Mouse (Mus musculus): ENCODE results near the gene G3bp1.
A peak's percentile ranks its signal among the peaks of the same experiment; 100 is the strongest.

DNA sequence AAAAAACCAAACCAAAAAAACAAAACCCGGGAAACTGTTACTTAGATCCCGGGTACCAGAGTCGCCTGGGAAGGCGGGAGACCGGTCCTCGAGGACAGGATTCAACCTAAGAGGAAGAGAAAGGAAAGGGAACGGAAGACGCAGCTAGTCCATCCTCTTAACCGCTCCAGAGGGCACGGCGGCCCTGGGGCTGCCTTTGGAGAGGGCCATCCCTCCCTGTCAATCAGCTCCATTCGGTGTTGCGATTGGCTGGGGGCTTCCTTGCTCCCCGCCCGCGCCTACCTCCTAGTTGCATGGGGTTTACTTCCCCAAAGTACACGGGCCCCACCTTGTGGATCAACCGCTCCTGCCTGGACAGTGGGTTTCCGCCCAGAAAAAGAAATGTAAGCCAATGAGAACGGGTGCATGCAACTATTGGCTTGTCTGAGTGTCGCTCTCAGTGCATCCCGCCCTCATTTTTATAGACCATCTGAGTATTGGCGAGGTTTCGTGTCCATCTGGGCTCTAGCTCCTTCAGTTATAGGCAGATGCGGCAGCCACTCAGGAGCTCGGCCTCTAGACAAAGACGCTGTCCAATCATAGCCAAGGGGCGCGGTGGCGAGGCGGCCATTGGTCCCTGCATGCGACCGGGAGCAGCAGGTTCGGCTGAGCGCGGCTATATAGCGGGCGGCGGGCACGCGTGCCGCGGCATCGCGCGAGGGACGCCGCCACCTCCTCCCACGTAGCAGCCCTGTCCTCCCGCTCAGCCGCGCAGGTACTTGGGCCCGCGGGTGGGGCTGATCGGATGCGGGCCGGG is at the start of gene G3bp1:
- TF ChIP-seq CTCF (IDR thresholded peaks at IDR 0.05; ENCODE audit: low read depth) (peak; percentile 59), EP300 (IDR thresholded peaks at IDR 0.05; ENCODE audit: low read depth) (peak; percentile 87)
